Mouse (Mus musculus) megakaryocyte, embryonic 14.5 days (primary cell): ENCODE data around the gene Cd63.

Source experiments
- FLI1 ChIP-seq: IDR thresholded peaks from 2 replicates; pipeline ENCODE4 v1.6.1; 2012; ENCODE audit warnings: low read length, inconsistent platforms, mixed read lengths
- GATA1 ChIP-seq: IDR thresholded peaks from 3 replicates; pipeline ENCODE4 v1.6.1; 2012; ENCODE audit warnings: mixed read lengths, low read length, inconsistent platforms, borderline replicate concordance

DNA sequence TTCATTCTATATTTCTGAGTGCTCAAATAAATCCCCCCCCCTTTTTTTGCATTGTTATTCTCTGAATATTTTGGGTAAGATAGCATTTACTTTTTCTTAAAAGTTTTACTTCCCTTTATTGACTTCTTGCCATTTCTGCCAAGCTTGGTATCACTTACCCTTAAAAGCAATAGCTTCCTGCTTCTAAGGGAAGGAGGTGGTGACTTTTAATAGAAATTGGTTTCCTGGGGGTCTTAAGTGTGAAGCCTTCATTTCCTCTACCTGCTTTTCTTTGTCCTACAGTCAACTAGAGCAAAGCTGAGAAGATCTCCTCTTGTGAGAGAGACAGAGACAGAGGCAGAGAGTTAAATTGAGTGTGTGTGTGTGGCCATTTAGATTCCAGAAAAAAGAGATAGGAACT, 39.6 kb upstream of the Cd63 start:
- TF ChIP-seq GATA1 (no peak), FLI1 (no peak)
